Mouse (Mus musculus) limb, embryonic 12.5 days (tissue): Measurements from ENCODE around the gene Fam3b. TPM values are rescaled to one million over a fixed set of nuclear protein-coding genes. Genes with fewer than 3 reads are reported as not detected.

ENCODE experiments used
- ATAC-seq: fragments of 200-750 bp; cut with Nextera tagmentation; 2 replicates; pipeline ENCODE4 v1.8.0; 2017; ENCODE audit warnings: low read depth, moderate TSS enrichment; ENCODE audit not compliant: insufficient number of reproducible peaks, insufficient read depth, low FRiP score, low TSS enrichment
- H3K27ac ChIP-seq: fragments of 300-500 bp; sonication (generic); 2 replicates; pipeline ENCODE4 v1.5.1; 2016; ENCODE audit warnings: mild to moderate bottlenecking, moderate library complexity
- H3K27me3 ChIP-seq: fragments of 300-500 bp; sonication (generic); 2 replicates; pipeline ENCODE4 v1.6.1; 2016; ENCODE audit warnings: mild to moderate bottlenecking, moderate library complexity
- H3K36me3 ChIP-seq: fragments of 300-500 bp; sonication (generic); 2 replicates; pipeline ENCODE4 v1.6.1; 2016; ENCODE audit warnings: mild to moderate bottlenecking, moderate library complexity
- H3K4me1 ChIP-seq: fragments of 300-500 bp; sonication (generic); replicated peaks from 2 replicates; pipeline ENCODE4 v1.6.1; 2016
- H3K4me2 ChIP-seq: fragments of 300-500 bp; sonication (generic); 2 replicates; pipeline ENCODE4 v1.6.1; 2016; ENCODE audit warnings: mild to moderate bottlenecking, moderate library complexity
- H3K4me3 ChIP-seq: fragments of 300-500 bp; sonication (generic); replicated peaks from 2 replicates; pipeline ENCODE4 v1.5.1; 2016; ENCODE audit warnings: mild to moderate bottlenecking
- H3K9ac ChIP-seq: fragments of 300-500 bp; sonication (generic); replicated peaks from 2 replicates; pipeline ENCODE4 v1.6.1; 2016; ENCODE audit warnings: mild to moderate bottlenecking, moderate library complexity
- H3K9me3 ChIP-seq: fragments of 300-500 bp; sonication (generic); 2 replicates; pipeline ENCODE4 v1.6.1; 2016; ENCODE audit warnings: mild to moderate bottlenecking, moderate library complexity
- WGBS: fragments of 180-500 bp; shearing (Covaris S2); methylation state at CpG from one replicate; pipeline ENCODE4 v1.1.7; 2016; 5-methylcytosine and 5-hydroxymethylcytosine counted together
- polyA plus RNA-seq: library from polyadenylated mRNA; unstranded; fragments of >200 nt; fragmentation: Nextera tagmentation; extraction: Ambion mirVana; gene quantifications from 2 replicates; pipeline ENCODE4 v1.2.1, GENCODE M21; 2016

Fam3b gene
- polyA plus RNA-seq, 1 experiment from 2014 or later, result not detected

GRCm38 (mm10) chr16:97492369-97492768, 22.2 kb downstream of the Fam3b start:
- no peak for ATAC-seq
- no peak overlapping the region for H3K27ac ChIP-seq
- no peak overlapping the region for H3K4me3 ChIP-seq
- H3K4me2 ChIP-seq, result no peak overlapping the region
- no peaks in the 10 kb centered on the region for H3K36me3 ChIP-seq
- no peak overlapping the region for H3K9ac ChIP-seq
- 90% methylated on average over 1 of the region's 1 CpGs for WGBS
- H3K4me1 ChIP-seq, result peaks cover 3% of the 10 kb centered on the region; the same call in 1 of the 2 replicates
- H3K9me3 ChIP-seq, result no peaks in the 10 kb centered on the region
- no peaks in the 10 kb centered on the region for H3K27me3 ChIP-seq

- no peak overlapping the region for H3K4me2 ChIP-seq
- H3K27me3 ChIP-seq, result no peaks in the 10 kb centered on the region
- no peak for ATAC-seq
- H3K4me1 ChIP-seq, result no peaks in the 10 kb centered on the region
- H3K9me3 ChIP-seq, result no peaks in the 10 kb centered on the region
- WGBS, result 75% methylated on average over 2 of the region's 2 CpGs
- H3K36me3 ChIP-seq, result no peaks in the 10 kb centered on the region
- no peak overlapping the region for H3K27ac ChIP-seq
- H3K9ac ChIP-seq, result no peak overlapping the region
- no peak overlapping the region for H3K4me3 ChIP-seq
Observed at GRCm38 (mm10) chr16:97478655-97479054, 36.0 kb downstream of the Fam3b start.

GRCm38 (mm10) chr16:97476524-97476923, 38.1 kb downstream of the Fam3b start:
- ATAC-seq, result no peak
- WGBS, result 94% methylated on average over 1 of the region's 1 CpGs
- Histone ChIP-seq H3K9me3 (no peaks in the 10 kb centered on the region), H3K9ac (no peak overlapping the region), H3K36me3 (no peaks in the 10 kb centered on the region), H3K27ac (no peak overlapping the region), H3K27me3 (peaks cover 3% of the 10 kb centered on the region; the same call in 1 of the 2 replicates), H3K4me2 (no peak overlapping the region), H3K4me3 (no peak overlapping the region), H3K4me1 (no peaks in the 10 kb centered on the region)

GRCm38 (mm10) chr16:97475581-97475980, 39.0 kb downstream of the Fam3b start:
- no peak for ATAC-seq
- 88% methylated on average over 3 of the region's 3 CpGs for WGBS
- H3K9me3 ChIP-seq, result no peaks in the 10 kb centered on the region

GRCm38 (mm10) chr16:97474671-97475070, 39.9 kb downstream of the Fam3b start:
- Histone ChIP-seq H3K4me3 (no peak overlapping the region), H3K4me2 (no peak overlapping the region), H3K27ac (no peak overlapping the region), H3K4me1 (no peaks in the 10 kb centered on the region), H3K9me3 (no peaks in the 10 kb centered on the region), H3K9ac (no peak overlapping the region), H3K36me3 (no peaks in the 10 kb centered on the region), H3K27me3 (peaks cover 7% of the 10 kb centered on the region; the same call in 1 of the 2 replicates)
- 88% methylated on average over 2 of the region's 2 CpGs for WGBS
- no peak for ATAC-seq

More at GRCm38 (mm10) chr16:97475581-97475980, 39.0 kb downstream of the Fam3b start:
- Histone ChIP-seq H3K36me3 (no peaks in the 10 kb centered on the region), H3K9ac (no peak overlapping the region), H3K4me1 (no peaks in the 10 kb centered on the region), H3K27me3 (peaks cover 5% of the 10 kb centered on the region; the same call in 1 of the 2 replicates), H3K4me3 (no peak overlapping the region), H3K4me2 (no peak overlapping the region), H3K27ac (no peak overlapping the region)

GRCm38 (mm10) chr16:97467993-97468791, 46.4 kb downstream of the Fam3b start:
- H3K4me3 ChIP-seq, result no peak overlapping the region
- peaks cover 7% of the 10 kb centered on the region; the same call in 1 of the 2 replicates for H3K27me3 ChIP-seq
- WGBS, result 71% methylated on average over 4 of the region's 4 CpGs
- no peak for ATAC-seq
- no peak overlapping the region for H3K9ac ChIP-seq
- no peak overlapping the region for H3K27ac ChIP-seq
- H3K36me3 ChIP-seq, result no peaks in the 10 kb centered on the region
- H3K4me1 ChIP-seq, result no peaks in the 10 kb centered on the region
- no peak overlapping the region for H3K4me2 ChIP-seq
- H3K9me3 ChIP-seq, result no peaks in the 10 kb centered on the region

GRCm38 (mm10) chr16:97467472-97467871, 47.1 kb downstream of the Fam3b start:
- H3K27me3 ChIP-seq, result peaks cover 7% of the 10 kb centered on the region; the same call in 1 of the 2 replicates
- no peak overlapping the region for H3K4me2 ChIP-seq
- H3K9me3 ChIP-seq, result no peaks in the 10 kb centered on the region
- 86% methylated on average over 3 of the region's 3 CpGs for WGBS
- peaks cover 7% of the 10 kb centered on the region for H3K4me1 ChIP-seq
- H3K27ac ChIP-seq, result no peak overlapping the region
- ATAC-seq, result no peak
- H3K9ac ChIP-seq, result no peak overlapping the region
- no peak overlapping the region for H3K4me3 ChIP-seq
- H3K36me3 ChIP-seq, result no peaks in the 10 kb centered on the region

- no peaks in the 10 kb centered on the region for H3K9me3 ChIP-seq
- no peak overlapping the region for H3K9ac ChIP-seq
- H3K4me3 ChIP-seq, result no peak overlapping the region
- 0 out of 2 replicates have a peak, but pooled peaks cover 4% of the 10 kb centered on the region for H3K27me3 ChIP-seq
- no peak overlapping the region for H3K4me2 ChIP-seq
- H3K36me3 ChIP-seq, result no peaks in the 10 kb centered on the region
- no peak overlapping the region for H3K27ac ChIP-seq
- 56% methylated on average over 4 of the region's 4 CpGs for WGBS
- peaks cover 11% of the 10 kb centered on the region for H3K4me1 ChIP-seq
- ATAC-seq, result no peak
Observed at GRCm38 (mm10) chr16:97466182-97466957, 48.2 kb downstream of the Fam3b start.

GRCm38 (mm10) chr16:97462481-97463181, 52.0 kb downstream of the Fam3b start, which contains the start of gene Mx1:
TSS of gene Mx1 (minus strand) at chr16:97462907.
- no peaks in the 10 kb centered on the region for H3K36me3 ChIP-seq
- H3K4me2 ChIP-seq, result no peak within 1 kb of the TSS
- H3K4me3 ChIP-seq, result no peak within 1 kb of the TSS
- WGBS, result 33% methylated on average over 4 of the region's 4 CpGs
- no peaks in the 10 kb centered on the region for H3K9me3 ChIP-seq
- no peak within 1 kb of the TSS for H3K27ac ChIP-seq
- no peak for ATAC-seq
- H3K9ac ChIP-seq, result no peak within 1 kb of the TSS
- no peaks in the 10 kb centered on the region for H3K27me3 ChIP-seq
- peaks cover 11% of the 10 kb centered on the region for H3K4me1 ChIP-seq

- H3K9ac ChIP-seq, result no peak overlapping the region
- no peak overlapping the region for H3K4me3 ChIP-seq
- H3K4me1 ChIP-seq, result peaks cover 11% of the 10 kb centered on the region
- no peak overlapping the region for H3K4me2 ChIP-seq
- 79% methylated on average over 2 of the region's 2 CpGs for WGBS
- no peaks in the 10 kb centered on the region for H3K9me3 ChIP-seq
- H3K27ac ChIP-seq, result no peak overlapping the region
- H3K27me3 ChIP-seq, result no peaks in the 10 kb centered on the region
- ATAC-seq, result no peak
- no peaks in the 10 kb centered on the region for H3K36me3 ChIP-seq
Observed at GRCm38 (mm10) chr16:97461271-97461670, 53.3 kb downstream of the Fam3b start.

- H3K9me3 ChIP-seq, result no peaks in the 10 kb centered on the region
- no peak overlapping the region for H3K9ac ChIP-seq
- no peak overlapping the region for H3K27ac ChIP-seq
- H3K36me3 ChIP-seq, result no peaks in the 10 kb centered on the region
- no peak overlapping the region for H3K4me3 ChIP-seq
- H3K27me3 ChIP-seq, result no peaks in the 10 kb centered on the region
- peaks cover 11% of the 10 kb centered on the region for H3K4me1 ChIP-seq
- ATAC-seq, result no peak
- WGBS, result 79% methylated on average over 1 of the region's 1 CpGs
- no peak overlapping the region for H3K4me2 ChIP-seq
Observed at GRCm38 (mm10) chr16:97459831-97460230, 54.8 kb downstream of the Fam3b start.
